Mouse (Mus musculus) hindbrain, embryonic 12.5 days (tissue): ENCODE measurements at regions not wholly inside any gene's neighbourhood (a gene's known extent, or its start where the extent isn't known, plus 50 kb on each side); places are given as distances from the start of the nearest gene placed in this dataset.

Experiments
- ATAC-seq: fragments of 200-750 bp; cut with Nextera tagmentation; 2 replicates; pipeline ENCODE4 v1.8.0; 2017; ENCODE audit warnings: moderate TSS enrichment; ENCODE audit not compliant: low FRiP score
- H3K27ac ChIP-seq: fragments of 300-500 bp; sonication (generic); 2 replicates; pipeline ENCODE4 v1.5.1; 2016; ENCODE audit warnings: mild to moderate bottlenecking
- H3K27me3 ChIP-seq: fragments of 300-500 bp; sonication (generic); 2 replicates; pipeline ENCODE4 v1.6.1; 2016; ENCODE audit warnings: mild to moderate bottlenecking
- H3K36me3 ChIP-seq: fragments of 300-500 bp; sonication (generic); 2 replicates; pipeline ENCODE4 v1.6.1; 2016; ENCODE audit warnings: mild to moderate bottlenecking
- H3K4me1 ChIP-seq: fragments of 300-500 bp; sonication (generic); 2 replicates; pipeline ENCODE4 v1.6.1; 2016
- H3K4me2 ChIP-seq: fragments of 300-500 bp; sonication (generic); replicated peaks from 2 replicates; pipeline ENCODE4 v1.6.1; 2016; ENCODE audit warnings: mild to moderate bottlenecking
- H3K4me3 ChIP-seq: fragments of 300-500 bp; sonication (generic); 2 replicates; pipeline ENCODE4 v1.5.1; 2016; ENCODE audit warnings: mild to moderate bottlenecking
- H3K9ac ChIP-seq: fragments of 300-500 bp; sonication (generic); 2 replicates; pipeline ENCODE4 v1.6.1; 2016; ENCODE audit warnings: mild to moderate bottlenecking, moderate library complexity
- H3K9me3 ChIP-seq: fragments of 300-500 bp; sonication (generic); replicated peaks from 2 replicates; pipeline ENCODE4 v1.6.1; 2016; ENCODE audit warnings: mild to moderate bottlenecking
- WGBS: fragments of 180-500 bp; shearing (Covaris S2); methylation state at CpG from one replicate; pipeline ENCODE4 v1.1.7; 2016; 5-methylcytosine and 5-hydroxymethylcytosine counted together

- Histone ChIP-seq H3K9ac (no peak overlapping the region), H3K36me3 (no peaks in the 10 kb centered on the region), H3K27me3 (no peaks in the 10 kb centered on the region), H3K4me3 (no peak overlapping the region), H3K27ac (peak overlapping the region; percentile 46; the same call in 1 of the 2 replicates), H3K9me3 (no peaks in the 10 kb centered on the region), H3K4me1 (peaks cover 34% of the 10 kb centered on the region), H3K4me2 (no peak overlapping the region)
- no peak for ATAC-seq
- 53% methylated on average over 5 of the region's 5 CpGs for WGBS
Measured at GRCm38 (mm10) chr12:29237516-29237915, 290.7 kb upstream of the Myt1l start.

DNA sequence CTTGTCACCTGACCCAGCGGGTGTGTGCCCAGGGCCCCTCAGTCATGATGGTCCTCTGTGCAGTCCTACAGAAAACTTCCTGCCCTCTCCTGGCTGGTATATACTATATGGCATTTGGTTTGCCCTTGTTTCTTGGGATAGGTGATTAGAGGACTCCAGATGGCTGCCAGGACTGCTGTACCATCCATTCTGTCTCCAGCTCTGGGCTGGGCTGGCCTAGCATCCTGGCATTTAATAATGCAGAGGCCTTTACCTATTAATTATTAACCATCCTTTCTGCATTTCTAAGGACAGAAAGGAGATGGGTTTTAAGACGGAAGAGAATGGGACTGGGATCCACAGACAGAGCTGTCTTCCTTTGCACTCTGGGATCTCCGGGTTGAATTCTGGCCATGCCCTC is 288.7 kb upstream of the Myt1l start:
- Histone ChIP-seq H3K9ac (no peak overlapping the region), H3K4me1 (peaks cover 23% of the 10 kb centered on the region), H3K4me3 (no peak overlapping the region), H3K36me3 (no peaks in the 10 kb centered on the region), H3K9me3 (no peaks in the 10 kb centered on the region), H3K27me3 (no peaks in the 10 kb centered on the region), H3K27ac (peak overlapping the region; percentile 48), H3K4me2 (no peak overlapping the region)
- WGBS: 76% methylated on average over 3 of the region's 3 CpGs
- ATAC-seq: no peak

GRCm38 (mm10) chr12:29239975-29240374 is 288.2 kb upstream of the Myt1l start:
- peak overlapping the region; percentile 48 for H3K27ac ChIP-seq
- no peak overlapping the region for H3K4me2 ChIP-seq
- no peaks in the 10 kb centered on the region for H3K9me3 ChIP-seq
- peaks cover 23% of the 10 kb centered on the region for H3K4me1 ChIP-seq
- WGBS: 38% methylated on average over 5 of the region's 5 CpGs
- no peaks in the 10 kb centered on the region for H3K36me3 ChIP-seq
- H3K4me3 ChIP-seq: no peak overlapping the region
- no peaks in the 10 kb centered on the region for H3K27me3 ChIP-seq
- H3K9ac ChIP-seq: no peak overlapping the region
- peak; percentile 56 for ATAC-seq

DNA sequence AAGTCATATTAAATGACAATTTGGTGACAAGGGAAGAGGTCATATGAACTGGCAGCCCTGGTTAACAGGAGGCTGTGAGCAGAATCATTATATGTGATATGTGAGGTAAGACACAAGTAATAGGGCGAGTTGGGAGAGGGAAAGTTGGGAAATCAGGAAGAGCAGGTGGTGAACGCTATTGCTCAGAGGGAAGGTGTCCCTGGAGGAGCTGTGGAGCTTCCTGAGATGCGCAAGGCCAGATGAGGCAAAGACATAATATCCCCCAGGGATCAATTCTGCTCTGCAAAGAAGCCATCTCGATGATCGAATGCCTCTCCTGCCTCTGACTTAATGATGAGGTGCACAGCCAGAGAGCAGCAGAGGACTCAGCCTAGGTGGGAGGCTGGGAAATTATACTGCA is 285.1 kb upstream of the Myt1l start:
- H3K4me2 ChIP-seq: no peak overlapping the region
- WGBS: 68% methylated on average over 5 of the region's 5 CpGs
- no peaks in the 10 kb centered on the region for H3K36me3 ChIP-seq
- ATAC-seq: no peak
- no peaks in the 10 kb centered on the region for H3K27me3 ChIP-seq
- peaks cover 27% of the 10 kb centered on the region for H3K4me1 ChIP-seq
- no peak overlapping the region for H3K9ac ChIP-seq
- peak overlapping the region; percentile 0; the same call in 1 of the 2 replicates for H3K27ac ChIP-seq
- H3K9me3 ChIP-seq: no peaks in the 10 kb centered on the region
- H3K4me3 ChIP-seq: no peak overlapping the region

- H3K9me3 ChIP-seq: peaks cover 2% of the 10 kb centered on the region; the same call in 1 of the 2 replicates
- peaks cover 10% of the 10 kb centered on the region for H3K4me1 ChIP-seq
- WGBS: 26% methylated on average over 3 of the region's 3 CpGs
- no peak overlapping the region for H3K4me3 ChIP-seq
- H3K9ac ChIP-seq: no peak overlapping the region
- H3K4me2 ChIP-seq: no peak overlapping the region
- H3K27ac ChIP-seq: 0 out of 2 replicates have a peak overlapping the region, but pooled peaks have one; percentile 24
- no peaks in the 10 kb centered on the region for H3K36me3 ChIP-seq
- no peaks in the 10 kb centered on the region for H3K27me3 ChIP-seq
- 0 out of 2 replicates have a peak, but pooled peaks have one; percentile 11 for ATAC-seq
Measured at GRCm38 (mm10) chr12:29246041-29246440, 282.1 kb upstream of the Myt1l start.

DNA sequence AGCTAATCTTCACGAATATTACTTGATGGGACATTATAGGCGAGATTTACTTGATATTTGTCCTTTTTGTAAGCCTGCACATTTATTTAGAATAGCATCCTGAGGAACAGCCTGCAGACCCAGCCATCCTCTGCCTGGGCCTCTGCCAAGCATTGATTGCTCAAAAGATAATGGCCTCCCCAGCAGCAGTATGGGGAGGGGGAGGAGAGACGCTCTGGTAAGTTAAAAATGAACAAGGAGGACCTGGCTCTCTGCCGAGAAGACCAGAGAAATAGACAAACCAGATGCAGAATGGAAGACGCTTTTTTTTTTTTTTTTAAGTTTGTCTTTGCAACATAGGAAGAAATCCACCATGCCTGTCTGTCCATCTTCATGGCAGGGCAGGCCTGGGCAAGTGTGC is 280.8 kb upstream of the Myt1l start:
- Histone ChIP-seq H3K4me2 (no peak overlapping the region), H3K27me3 (no peaks in the 10 kb centered on the region), H3K4me3 (no peak overlapping the region), H3K9me3 (peaks cover 2% of the 10 kb centered on the region; the same call in 1 of the 2 replicates), H3K36me3 (no peaks in the 10 kb centered on the region), H3K9ac (no peak overlapping the region), H3K27ac (0 out of 2 replicates have a peak overlapping the region, but pooled peaks have one; percentile 14), H3K4me1 (peaks cover 10% of the 10 kb centered on the region)
- WGBS: 71% methylated on average over 5 of the region's 5 CpGs
- ATAC-seq: no peak

DNA sequence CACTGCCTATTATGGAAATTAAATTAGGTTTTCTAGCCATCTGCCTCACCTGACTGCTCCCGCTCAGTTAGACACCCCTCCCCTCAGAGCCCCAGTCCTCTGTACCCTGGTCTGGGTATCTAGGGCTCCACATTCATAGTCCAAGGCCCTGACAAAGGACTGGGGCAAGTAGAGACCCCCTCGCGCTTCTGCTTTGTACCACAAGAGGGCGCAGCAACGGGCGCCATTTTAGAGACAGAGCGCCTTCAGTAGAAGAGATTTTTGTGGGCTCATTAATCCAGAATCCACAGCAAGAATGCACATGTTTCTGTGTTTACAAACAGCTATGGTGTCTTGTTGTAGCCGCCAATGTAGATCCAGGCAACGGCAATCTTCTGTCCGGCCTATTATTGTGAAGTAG is 279.7 kb upstream of the Myt1l start:
- no peak for ATAC-seq
- H3K36me3 ChIP-seq: no peaks in the 10 kb centered on the region
- 86% methylated on average over 10 of the region's 10 CpGs for whole genome bisulfite sequencing
- H3K4me3 ChIP-seq: no peak overlapping the region
- no peak overlapping the region for H3K9ac ChIP-seq
- H3K4me1 ChIP-seq: peaks cover 10% of the 10 kb centered on the region
- no peak overlapping the region for H3K4me2 ChIP-seq
- H3K27me3 ChIP-seq: no peaks in the 10 kb centered on the region
- no peak overlapping the region for H3K27ac ChIP-seq
- H3K9me3 ChIP-seq: peaks cover 2% of the 10 kb centered on the region; the same call in 1 of the 2 replicates

GRCm38 (mm10) chr12:29256103-29256502 is 272.1 kb upstream of the Myt1l start:
- Histone ChIP-seq H3K27me3 (no peaks in the 10 kb centered on the region), H3K4me3 (no peak overlapping the region), H3K9me3 (no peaks in the 10 kb centered on the region), H3K4me1 (peaks cover 26% of the 10 kb centered on the region), H3K36me3 (no peaks in the 10 kb centered on the region), H3K27ac (no peak overlapping the region), H3K4me2 (no peak overlapping the region), H3K9ac (no peak overlapping the region)
- no peak for ATAC-seq
- WGBS: 82% methylated on average over 4 of the region's 4 CpGs

DNA sequence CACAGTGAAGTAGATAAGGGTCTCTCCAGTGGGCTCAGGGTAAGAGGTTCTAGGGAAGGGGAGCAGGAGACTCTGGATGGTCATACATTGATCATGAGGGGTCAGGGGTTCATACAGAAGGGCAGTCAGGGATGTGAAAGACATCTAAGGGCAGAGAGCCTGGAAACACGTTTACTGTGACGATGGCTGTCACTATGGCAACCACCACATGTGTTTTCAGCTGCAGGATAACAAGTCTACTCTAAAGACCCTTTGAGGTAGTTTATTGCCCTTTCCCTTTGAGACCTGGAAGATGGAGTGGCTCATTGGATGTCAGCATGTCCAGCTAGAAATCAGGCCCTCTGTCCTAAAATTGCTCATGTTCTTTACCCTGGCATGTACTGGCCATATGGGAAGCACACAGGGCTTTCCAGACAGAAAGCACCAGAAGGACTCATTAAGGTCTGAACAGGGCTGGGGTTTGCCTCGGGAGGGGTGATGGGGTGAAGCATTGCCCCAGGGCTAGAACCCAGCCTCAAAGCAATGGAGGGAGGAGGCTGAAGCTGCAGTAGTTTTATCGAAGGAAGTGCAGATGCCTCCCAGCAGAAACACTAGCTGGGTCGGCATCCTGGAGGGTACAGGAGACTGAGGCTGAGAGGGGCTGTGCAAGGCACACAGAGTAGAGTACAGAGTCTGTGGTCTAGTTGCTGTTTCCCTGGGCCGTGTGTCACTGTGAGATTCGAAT is 271.0 kb upstream of the Myt1l start:
- H3K27me3 ChIP-seq: no peaks in the 10 kb centered on the region
- H3K4me1 ChIP-seq: peaks cover 26% of the 10 kb centered on the region
- no peak overlapping the region for H3K4me3 ChIP-seq
- H3K4me2 ChIP-seq: no peak overlapping the region
- 16% methylated on average over 7 of the region's 7 CpGs for WGBS
- ATAC-seq: peak; percentile 46
- peak overlapping the region; percentile 80 for H3K27ac ChIP-seq
- no peaks in the 10 kb centered on the region for H3K9me3 ChIP-seq
- H3K9ac ChIP-seq: no peak overlapping the region
- no peaks in the 10 kb centered on the region for H3K36me3 ChIP-seq

GRCm38 (mm10) chr12:29257735-29258547 is 270.2 kb upstream of the Myt1l start:
- Histone ChIP-seq H3K4me2 (0 out of 2 replicates have a peak overlapping the region, but pooled peaks have one; percentile 18), H3K9ac (no peak overlapping the region), H3K27ac (peak overlapping the region; percentile 80), H3K9me3 (no peaks in the 10 kb centered on the region), H3K4me1 (peaks cover 26% of the 10 kb centered on the region), H3K4me3 (no peak overlapping the region), H3K27me3 (no peaks in the 10 kb centered on the region), H3K36me3 (no peaks in the 10 kb centered on the region)
- peak; percentile 69 for ATAC-seq
- 16% methylated on average over 16 of the region's 16 CpGs for WGBS

GRCm38 (mm10) chr12:29258548-29258874 is 269.7 kb upstream of the Myt1l start:
- H3K27me3 ChIP-seq: no peaks in the 10 kb centered on the region
- H3K9ac ChIP-seq: no peak overlapping the region
- peak overlapping the region; percentile 77 for H3K27ac ChIP-seq
- H3K4me2 ChIP-seq: 0 out of 2 replicates have a peak overlapping the region, but pooled peaks have one; percentile 18
- no peaks in the 10 kb centered on the region for H3K36me3 ChIP-seq
- peaks cover 26% of the 10 kb centered on the region for H3K4me1 ChIP-seq
- 0 out of 2 replicates have a peak, but pooled peaks have one; percentile 21 for ATAC-seq
- H3K4me3 ChIP-seq: no peak overlapping the region
- no peaks in the 10 kb centered on the region for H3K9me3 ChIP-seq

DNA sequence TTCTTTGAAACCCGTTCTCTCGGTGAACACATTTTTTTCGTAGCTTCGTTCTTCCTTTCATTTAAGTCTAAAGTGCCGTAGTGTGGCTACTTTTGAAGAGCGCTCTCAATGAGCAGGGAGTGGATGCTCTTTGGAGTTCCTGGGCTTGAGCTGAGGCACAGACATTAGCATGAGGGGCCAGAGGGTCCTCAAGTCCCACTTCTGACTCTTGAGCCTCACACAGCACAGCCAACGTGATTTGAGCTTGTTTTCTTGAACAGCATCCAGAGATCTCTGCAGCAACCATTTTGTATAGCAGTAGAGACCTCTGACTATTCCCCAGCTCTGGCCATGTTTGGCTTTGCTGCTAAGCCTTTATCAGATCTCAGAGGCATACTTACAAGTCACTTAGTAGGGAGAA is 269.2 kb upstream of the Myt1l start:
- 84% methylated on average over 7 of the region's 7 CpGs for WGBS
- no peaks in the 10 kb centered on the region for H3K27me3 ChIP-seq

More for the DNA sequence above, 269.2 kb upstream of the Myt1l start:
- Histone ChIP-seq H3K27ac (no peak overlapping the region), H3K9ac (no peak overlapping the region), H3K4me2 (no peak overlapping the region), H3K36me3 (no peaks in the 10 kb centered on the region), H3K4me1 (peaks cover 26% of the 10 kb centered on the region), H3K4me3 (no peak overlapping the region), H3K9me3 (no peaks in the 10 kb centered on the region)
- no peak for ATAC-seq
